Mouse (Mus musculus) midbrain, embryonic 11.5 days (tissue): Measurements from ENCODE around the gene Chrm4. TPM values are rescaled to one million over a fixed set of nuclear protein-coding genes. Genes with fewer than 3 reads are reported as not detected.
A peak's percentile ranks its signal among the peaks of the same experiment; 100 is the strongest.

Experiments
- ATAC-seq: fragments of 200-750 bp; cut with Nextera tagmentation; 2 replicates; pipeline ENCODE4 v1.8.0; 2017; ENCODE audit warnings: moderate TSS enrichment, moderate library complexity; ENCODE audit not compliant: low FRiP score
- DNase-seq: peaks from one replicate; pipeline ENCODE4 v3.0.0; 2015; ENCODE audit warnings: low spot score; ENCODE audit errors: missing footprints
- H3K27ac ChIP-seq: fragments of 300-500 bp; sonication (generic); 2 replicates; pipeline ENCODE4 v1.5.1; 2014; ENCODE audit warnings: low read depth, low read length
- H3K27me3 ChIP-seq: fragments of 300-500 bp; sonication (generic); 2 replicates; pipeline ENCODE4 v1.6.1; 2014; ENCODE audit warnings: mild to moderate bottlenecking, low read length, moderate library complexity, mixed read lengths; ENCODE audit not compliant: control insufficient read depth, insufficient read depth
- H3K36me3 ChIP-seq: fragments of 300-500 bp; sonication (generic); 2 replicates; pipeline ENCODE4 v1.6.1; 2014; ENCODE audit warnings: mild to moderate bottlenecking, low read length, moderate library complexity, mixed read lengths; ENCODE audit not compliant: control insufficient read depth, insufficient read depth
- H3K4me1 ChIP-seq: fragments of 300-500 bp; sonication (generic); 2 replicates; pipeline ENCODE4 v1.6.1; 2014; ENCODE audit warnings: low read length; ENCODE audit not compliant: control insufficient read depth, insufficient read depth
- H3K4me2 ChIP-seq: fragments of 300-500 bp; sonication (generic); 2 replicates; pipeline ENCODE4 v1.6.1; 2014; ENCODE audit warnings: mild to moderate bottlenecking, moderate library complexity
- H3K4me3 ChIP-seq: fragments of 300-500 bp; sonication (generic); 2 replicates; pipeline ENCODE4 v1.5.1; 2014; ENCODE audit warnings: low read depth, low read length
- H3K9ac ChIP-seq: fragments of 300-500 bp; sonication (generic); 2 replicates; pipeline ENCODE4 v1.6.1; 2014; ENCODE audit warnings: low read length
- H3K9me3 ChIP-seq: fragments of 300-500 bp; sonication (generic); 2 replicates; pipeline ENCODE4 v1.6.1; 2016; ENCODE audit warnings: low read length; ENCODE audit not compliant: control insufficient read depth
- WGBS: fragments of 180-500 bp; shearing (Covaris S2); extraction: QIAGEN DNeasy Blood & Tissue Kit; methylation state at CpG from one replicate; pipeline ENCODE4 v1.1.7; 2014; 5-methylcytosine and 5-hydroxymethylcytosine counted together
- polyA plus RNA-seq: library from polyadenylated mRNA; unstranded; fragments of >200 nt; fragmentation: Nextera tagmentation; extraction: Ambion mirVana; gene quantifications from 2 replicates; pipeline ENCODE4 v1.2.1, GENCODE M21; 2014

The Chrm4 gene
- polyA plus RNA-seq, 1 experiment from 2014 or later: 0.37 TPM

DNA sequence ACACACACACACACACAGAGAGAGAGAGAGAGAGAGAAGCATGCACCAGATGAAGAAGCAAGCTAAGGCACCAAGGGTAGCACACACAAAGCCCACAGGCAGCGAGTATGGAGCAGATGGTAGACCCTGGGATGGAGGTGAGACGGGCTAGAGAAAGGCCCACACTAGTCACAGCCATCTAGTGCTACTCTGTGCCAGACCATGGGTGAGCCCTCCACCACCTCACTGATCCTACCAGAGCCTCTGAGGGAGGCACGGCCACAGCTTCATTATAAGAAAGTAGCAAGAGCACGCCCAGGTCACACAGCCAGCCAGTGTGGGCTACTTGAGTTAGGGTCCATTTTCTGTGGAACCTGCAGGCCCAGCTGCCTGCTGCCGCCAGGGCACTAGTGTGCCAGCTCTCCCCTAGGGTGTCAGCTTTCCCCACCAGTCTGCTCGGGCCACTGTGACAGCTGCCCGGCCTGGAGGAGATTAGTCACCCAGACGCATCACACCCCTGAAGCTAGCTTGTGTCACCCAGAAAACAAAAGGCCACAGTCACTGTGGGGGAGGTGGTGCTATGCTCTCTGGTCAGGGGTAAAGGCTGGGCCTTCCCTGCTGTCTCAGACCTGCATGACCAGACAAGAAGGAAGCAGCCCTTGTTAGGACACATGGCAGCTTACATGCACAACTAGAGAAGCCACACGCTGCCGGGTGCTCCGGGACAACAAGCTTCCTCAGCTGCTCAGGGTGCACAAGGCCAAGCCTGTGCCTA, 20.5 kb downstream of the Chrm4 start:
- H3K27ac ChIP-seq: no peak overlapping the region; the same call in 1 of the 2 replicates
- H3K9ac ChIP-seq: peak overlapping the region; percentile 4; the same call in 1 of the 2 replicates
- ATAC-seq: no peak
- no peak for DNase-seq
- WGBS: 52% methylated on average over 11 of the region's 11 CpGs
- no peaks in the 10 kb centered on the region for H3K27me3 ChIP-seq
- no peak overlapping the region for H3K4me3 ChIP-seq
- no peak overlapping the region for H3K4me2 ChIP-seq
- no peaks in the 10 kb centered on the region for H3K36me3 ChIP-seq
- H3K4me1 ChIP-seq: peaks cover 27% of the 10 kb centered on the region
- no peaks in the 10 kb centered on the region for H3K9me3 ChIP-seq

DNA sequence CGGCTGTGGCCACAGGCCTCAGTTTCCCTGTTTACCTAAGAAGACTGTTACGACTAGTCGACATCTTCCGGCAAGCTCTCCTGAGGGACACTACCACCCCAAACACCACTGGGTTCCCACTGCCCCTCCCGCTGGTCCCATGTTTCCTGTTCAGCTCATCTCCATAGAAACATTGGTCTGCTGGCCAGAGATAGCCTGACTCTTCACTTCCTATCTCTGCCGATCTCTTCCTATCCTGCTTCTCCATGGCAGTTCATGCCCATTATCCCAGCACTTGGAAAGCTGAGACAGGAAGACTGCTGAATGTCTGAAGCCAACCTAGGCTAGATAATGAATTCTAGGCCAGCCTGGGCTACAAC, 21.1 kb downstream of the Chrm4 start:
- H3K4me3 ChIP-seq: no peak overlapping the region

DNA sequence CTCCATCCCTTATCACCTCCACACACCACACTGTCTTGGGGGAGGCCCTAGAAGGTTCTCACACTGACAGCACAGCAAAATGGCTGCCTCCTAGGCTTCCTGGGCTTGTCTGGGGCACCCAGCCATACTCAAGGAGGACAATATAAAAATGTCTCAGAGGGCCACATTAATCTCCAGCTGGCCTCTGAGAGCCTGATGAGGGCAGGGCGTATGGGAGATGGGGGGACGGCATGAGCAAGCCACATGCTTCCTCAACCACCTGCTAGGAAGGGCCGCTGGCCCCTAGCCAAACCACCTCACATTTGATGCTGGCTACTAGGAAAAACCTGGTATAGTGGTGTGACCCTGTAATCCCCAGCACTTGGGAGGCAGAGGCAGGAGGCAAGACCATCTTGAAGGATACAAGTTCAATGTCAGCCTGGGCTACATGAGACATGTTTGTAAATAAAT, 21.8 kb downstream of the Chrm4 start:
- H3K4me1 ChIP-seq: peaks cover 27% of the 10 kb centered on the region
- H3K4me2 ChIP-seq: no peak overlapping the region
- H3K27me3 ChIP-seq: no peaks in the 10 kb centered on the region
- no peaks in the 10 kb centered on the region for H3K9me3 ChIP-seq
- H3K9ac ChIP-seq: no peak overlapping the region
- 77% methylated on average over 3 of the region's 3 CpGs for WGBS
- H3K4me3 ChIP-seq: no peak overlapping the region
- no peaks in the 10 kb centered on the region for H3K36me3 ChIP-seq
- DNase-seq (no peak), ATAC-seq (no peak)
- H3K27ac ChIP-seq: no peak overlapping the region

More for the DNA sequence above, 21.1 kb downstream of the Chrm4 start:
- WGBS: 78% methylated on average over 6 of the region's 6 CpGs
- peaks cover 27% of the 10 kb centered on the region for H3K4me1 ChIP-seq
- no peak for DNase-seq
- H3K36me3 ChIP-seq: no peaks in the 10 kb centered on the region
- no peak for ATAC-seq
- H3K4me2 ChIP-seq: no peak overlapping the region
- no peak overlapping the region for H3K27ac ChIP-seq
- H3K27me3 ChIP-seq: no peaks in the 10 kb centered on the region
- peak overlapping the region; percentile 4; the same call in 1 of the 2 replicates for H3K9ac ChIP-seq
- no peaks in the 10 kb centered on the region for H3K9me3 ChIP-seq

DNA sequence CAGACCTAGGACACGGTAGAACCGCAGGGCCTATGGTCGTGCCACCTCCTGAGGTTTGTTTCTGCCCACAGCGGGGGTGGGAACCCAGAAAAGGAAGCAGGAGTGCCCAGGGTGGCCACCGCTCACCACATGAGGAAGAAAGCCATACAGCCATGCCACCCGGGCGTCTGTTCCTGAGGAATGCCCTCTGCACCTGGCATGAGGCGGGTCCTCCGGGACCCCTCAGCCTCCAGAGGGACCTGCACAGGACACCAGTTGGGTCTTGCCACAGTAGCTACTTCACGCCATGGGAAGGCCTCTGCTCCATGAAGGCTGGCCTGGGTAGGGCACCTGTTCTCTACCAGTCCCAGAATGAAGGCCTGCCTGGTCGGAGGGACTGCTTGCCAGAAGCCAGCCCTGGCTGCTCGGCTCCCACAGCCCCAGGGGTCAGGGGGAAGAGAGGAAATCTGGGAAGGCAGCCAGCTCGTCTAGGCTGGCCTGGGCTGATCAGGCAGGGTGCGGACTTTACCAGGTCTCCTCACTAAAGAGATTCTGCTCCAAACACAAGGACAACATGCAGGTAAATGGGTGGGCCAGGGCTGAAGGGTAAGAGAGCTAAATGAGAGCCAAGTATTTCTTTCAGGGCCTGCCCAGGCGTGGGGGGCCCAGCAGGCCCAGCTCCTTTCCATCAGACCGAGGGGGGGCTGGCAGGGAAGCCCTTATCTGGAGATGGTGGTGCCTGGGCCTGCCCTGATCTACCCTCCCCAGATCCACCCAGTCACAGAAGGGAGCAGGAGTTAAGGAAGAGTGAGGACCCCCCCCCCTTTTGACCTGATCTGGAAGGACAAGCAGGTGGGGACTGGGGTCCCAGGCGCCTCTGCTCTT, 22.6 kb downstream of the Chrm4 start:
- H3K27ac ChIP-seq: no peak overlapping the region; the same call in 1 of the 2 replicates
- H3K4me2 ChIP-seq: peak overlapping the region; percentile 15; the same call in 1 of the 2 replicates
- H3K9me3 ChIP-seq: no peaks in the 10 kb centered on the region
- ATAC-seq (peak; percentile 10; the same call in 1 of the 2 replicates), DNase-seq (peak; percentile 78)
- H3K9ac ChIP-seq: peak overlapping the region; percentile 36; the same call in 1 of the 2 replicates
- peaks cover 24% of the 10 kb centered on the region for H3K4me1 ChIP-seq
- no peaks in the 10 kb centered on the region for H3K36me3 ChIP-seq
- no peak overlapping the region for H3K4me3 ChIP-seq
- WGBS: 76% methylated on average over 17 of the region's 17 CpGs
- no peaks in the 10 kb centered on the region for H3K27me3 ChIP-seq

DNA sequence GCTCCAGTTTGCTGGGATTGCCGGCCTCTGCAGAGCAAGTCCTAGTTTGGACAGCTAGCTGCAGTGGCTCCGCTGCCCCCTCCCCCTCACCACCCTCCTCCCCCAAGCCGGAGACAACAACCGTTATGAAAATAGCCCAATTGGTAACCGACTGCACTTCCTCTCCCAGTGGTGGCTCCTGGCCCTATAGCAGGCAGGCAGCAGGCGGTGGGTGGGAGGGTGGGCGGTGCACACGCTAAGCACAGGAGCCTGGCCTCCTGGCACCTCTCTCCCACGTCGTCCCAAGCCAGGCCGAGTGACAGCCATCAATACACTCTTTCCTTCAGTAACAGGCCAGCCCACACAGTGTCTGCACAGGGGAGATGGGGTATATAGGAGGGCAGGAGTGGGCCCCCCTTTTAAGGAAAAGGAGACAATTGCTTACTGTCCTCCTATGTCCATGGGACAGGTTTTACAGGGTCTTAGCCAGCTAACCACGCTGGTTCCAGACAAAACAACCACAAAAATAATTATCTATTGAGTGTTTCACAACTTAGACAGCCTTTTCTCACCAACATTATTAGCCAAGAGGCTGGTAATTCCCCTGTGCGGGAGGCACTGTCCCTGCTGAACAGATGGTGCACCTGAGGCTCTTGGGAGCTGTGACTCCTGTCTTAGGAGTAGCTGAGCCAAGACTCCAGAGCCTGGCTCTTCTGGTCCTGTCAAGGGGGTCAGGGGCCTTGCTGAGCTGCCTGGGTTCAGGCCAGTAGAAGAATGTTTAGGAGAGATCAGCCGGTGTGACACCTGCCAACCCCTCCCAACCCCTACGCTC, 23.4 kb downstream of the Chrm4 start:
- no peak overlapping the region; the same call in 1 of the 2 replicates for H3K27ac ChIP-seq
- peak overlapping the region; percentile 15; the same call in 1 of the 2 replicates for H3K4me2 ChIP-seq
- no peaks in the 10 kb centered on the region for H3K9me3 ChIP-seq
- H3K4me1 ChIP-seq: peaks cover 24% of the 10 kb centered on the region
- 22% methylated on average over 15 of the region's 15 CpGs for WGBS
- H3K36me3 ChIP-seq: no peaks in the 10 kb centered on the region
- DNase-seq (peak; percentile 86), ATAC-seq (peak; percentile 61)
- H3K4me3 ChIP-seq: no peak overlapping the region
- H3K27me3 ChIP-seq: no peaks in the 10 kb centered on the region
- peak overlapping the region; percentile 36 for H3K9ac ChIP-seq

DNA sequence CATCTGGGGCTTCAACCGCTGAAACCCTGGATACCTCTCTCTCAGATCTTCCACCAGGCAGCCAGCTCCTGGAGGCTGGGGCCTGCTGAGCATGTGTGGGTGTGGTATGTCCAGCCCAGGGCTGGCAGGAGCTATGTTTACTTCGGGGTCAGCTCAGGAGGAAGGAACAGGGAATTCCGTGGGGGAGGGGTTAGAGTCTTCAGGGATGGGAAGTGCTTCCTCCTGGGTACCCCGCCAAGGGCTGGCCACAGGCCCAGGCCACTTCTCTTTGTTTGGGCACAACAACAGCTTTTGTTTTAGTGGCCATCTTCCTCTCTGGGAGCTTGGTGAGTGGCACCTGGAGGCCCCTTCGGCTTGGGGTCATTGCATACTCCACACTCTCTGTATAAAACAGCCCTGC, 26.8 kb downstream of the Chrm4 start:
- Histone ChIP-seq H3K9me3 (no peaks in the 10 kb centered on the region), H3K27ac (no peak overlapping the region), H3K4me3 (no peak overlapping the region), H3K36me3 (no peaks in the 10 kb centered on the region), H3K27me3 (no peaks in the 10 kb centered on the region), H3K9ac (no peak overlapping the region), H3K4me2 (no peak overlapping the region), H3K4me1 (peaks cover 14% of the 10 kb centered on the region)
- DNase-seq: no peak
- 32% methylated on average over 5 of the region's 5 CpGs for WGBS
- ATAC-seq: no peak

DNA sequence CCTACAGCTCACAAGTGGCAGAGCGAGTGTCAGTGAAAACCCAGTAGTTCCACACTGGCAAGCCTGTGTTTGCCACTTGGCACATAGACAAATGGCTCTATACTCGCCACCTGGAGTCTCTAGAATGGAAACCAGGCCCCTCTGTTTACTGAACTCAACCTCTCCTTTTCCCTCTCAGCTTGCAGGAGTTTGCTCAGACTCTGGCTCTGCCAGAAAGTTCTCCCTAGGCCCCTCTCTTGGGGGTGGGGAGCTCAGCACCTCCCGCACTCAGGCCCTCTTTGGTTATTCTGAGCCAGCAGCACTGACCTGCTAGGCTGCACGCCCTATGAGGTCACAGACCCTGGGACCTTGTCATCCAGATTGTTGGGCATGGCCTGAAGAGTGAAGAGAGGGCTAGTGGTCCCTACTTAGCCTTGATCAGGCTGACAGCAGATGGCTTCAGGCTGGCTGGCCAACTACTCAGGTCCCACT, 28.1 kb downstream of the Chrm4 start:
- Histone ChIP-seq H3K27ac (no peak overlapping the region), H3K9ac (no peak overlapping the region), H3K9me3 (no peaks in the 10 kb centered on the region), H3K4me3 (no peak overlapping the region), H3K27me3 (no peaks in the 10 kb centered on the region), H3K36me3 (no peaks in the 10 kb centered on the region), H3K4me2 (no peak overlapping the region), H3K4me1 (peaks cover 6% of the 10 kb centered on the region)
- WGBS: 88% methylated on average over 4 of the region's 4 CpGs
- no peak for DNase-seq
- no peak for ATAC-seq

DNA sequence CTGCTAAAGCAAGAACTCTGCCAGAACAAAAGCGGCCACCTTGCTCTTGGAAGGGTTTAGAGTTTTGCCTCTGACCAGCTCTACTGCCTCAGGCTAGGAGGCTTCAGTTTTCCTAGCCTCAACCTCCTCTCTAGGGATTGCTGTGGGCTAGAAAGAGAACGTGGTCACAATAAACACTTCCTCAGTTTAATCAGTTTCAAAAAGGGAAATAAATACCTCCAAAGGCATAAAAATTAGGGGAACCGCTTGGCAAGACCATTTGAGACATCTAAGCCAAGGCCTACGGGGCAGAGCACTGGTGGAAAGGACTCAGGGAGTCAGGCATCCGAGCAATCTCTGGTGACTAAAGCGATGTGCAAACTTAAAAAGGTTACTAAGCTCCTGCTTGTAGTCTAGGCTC, 28.8 kb downstream of the Chrm4 start:
- 80% methylated on average over 6 of the region's 6 CpGs for WGBS

More for the DNA sequence above, 28.8 kb downstream of the Chrm4 start:
- ATAC-seq: no peak
- no peaks in the 10 kb centered on the region for H3K9me3 ChIP-seq
- no peak for DNase-seq
- H3K27me3 ChIP-seq: no peaks in the 10 kb centered on the region
- no peak overlapping the region for H3K4me3 ChIP-seq
- no peak overlapping the region for H3K4me2 ChIP-seq
- no peak overlapping the region for H3K27ac ChIP-seq
- no peak overlapping the region for H3K9ac ChIP-seq
- no peaks in the 10 kb centered on the region for H3K4me1 ChIP-seq
- no peaks in the 10 kb centered on the region for H3K36me3 ChIP-seq
